Mouse (Mus musculus): Measurements from ENCODE around the gene Spocd1. TPM values are rescaled to one million over a fixed set of nuclear protein-coding genes. Genes with fewer than 3 reads are reported as not detected.
"Not testable (repeated sequence)": the region's sequence is repeated elsewhere in the genome, so short reads cannot be mapped to it uniquely, and the experiment has no call there.

Spocd1 gene
- not detected in 2 replicates for polyA plus RNA-seq (2012; rRNA removed)

- DNase-seq (ENCODE audit: low spot score): no peak
Measured at GRCm38 (mm10) chr4:129928949-129929348, at the start of gene Spocd1. Gene Spocd1, plus strand, starts transcription at chr4:129929249.

DNA sequence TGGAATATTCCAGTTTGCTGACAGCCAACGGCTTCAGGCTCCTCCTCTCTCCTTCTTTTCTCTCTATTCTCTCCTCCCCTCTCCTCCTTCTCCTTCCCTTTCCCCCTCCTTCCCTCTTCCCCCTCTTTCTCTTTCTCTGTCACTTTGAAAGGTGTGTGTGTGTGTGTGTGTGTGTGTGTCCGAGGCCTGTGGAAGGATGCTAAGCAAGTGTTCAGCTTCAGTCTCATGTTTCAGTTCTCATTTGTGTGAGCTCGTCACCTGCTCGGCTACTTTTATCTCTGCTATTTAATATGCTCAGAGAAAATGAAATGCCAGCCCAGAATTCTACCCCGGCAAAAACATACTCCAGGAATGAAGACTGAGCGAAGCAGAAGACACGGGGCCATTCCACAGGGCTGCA, 48.4 kb upstream of the Spocd1 start:
- no peak for DNase-seq (ENCODE audit: low spot score)

DNA sequence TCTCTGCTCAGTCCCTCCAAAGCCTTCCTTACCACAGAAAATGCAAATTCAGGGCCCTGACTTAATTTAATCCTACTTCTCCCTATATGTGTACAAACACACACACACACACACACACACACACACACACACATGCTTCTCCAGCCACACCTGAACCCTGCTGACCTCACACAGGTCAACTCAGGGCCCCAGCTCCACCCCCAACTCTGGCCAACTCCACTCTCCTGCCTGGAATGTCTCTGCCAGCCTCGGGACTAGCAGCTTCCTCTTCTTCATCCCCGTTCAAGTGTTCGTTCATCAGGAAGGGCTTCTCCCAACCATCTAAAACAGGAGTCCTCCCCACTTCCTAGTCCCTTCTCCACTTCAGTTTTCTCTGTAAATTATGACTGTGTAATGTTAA, 47.4 kb upstream of the Spocd1 start:
- no peak for DNase-seq (ENCODE audit: low spot score)

DNA sequence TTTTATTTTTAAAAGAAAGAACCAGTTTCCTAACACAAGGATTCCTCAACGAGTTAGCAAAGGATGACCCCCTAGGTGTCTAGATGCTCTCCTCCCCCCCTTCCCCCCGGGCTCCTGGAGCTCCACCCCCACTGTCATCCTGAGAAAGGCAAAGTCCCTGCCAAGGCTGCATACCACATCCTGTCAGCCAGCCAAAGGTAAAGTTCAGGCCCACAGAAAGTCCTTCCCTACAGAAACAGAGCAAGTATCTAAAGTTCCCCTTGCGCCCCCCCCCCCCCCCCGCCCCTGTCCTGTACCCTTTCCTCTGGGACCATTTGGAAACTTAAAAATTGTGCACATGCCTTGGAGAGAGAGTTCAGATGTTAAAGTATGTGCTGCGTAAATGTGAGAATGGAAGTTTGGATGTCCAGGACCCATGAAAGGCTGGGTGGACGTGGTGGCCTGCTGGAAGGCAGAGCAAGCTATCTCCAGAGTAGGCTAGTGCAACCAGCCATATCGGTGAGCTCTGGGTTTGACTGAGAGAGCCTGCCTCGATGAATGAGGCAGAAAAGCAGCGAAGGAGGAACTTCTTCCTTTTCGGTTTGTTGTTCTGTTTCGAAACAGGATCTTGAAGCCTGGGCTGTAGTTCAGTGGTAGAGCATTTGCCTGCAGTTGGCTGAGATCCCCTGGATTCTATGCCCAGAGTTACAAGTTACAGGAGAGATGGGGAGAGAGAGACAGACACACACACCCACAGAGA, 46.3 kb upstream of the Spocd1 start:
- DNase-seq (ENCODE audit: low spot score): no peak

GRCm38 (mm10) chr4:129884041-129884930, 44.8 kb upstream of the Spocd1 start:
- no peak for DNase-seq (ENCODE audit: low spot score)

DNA sequence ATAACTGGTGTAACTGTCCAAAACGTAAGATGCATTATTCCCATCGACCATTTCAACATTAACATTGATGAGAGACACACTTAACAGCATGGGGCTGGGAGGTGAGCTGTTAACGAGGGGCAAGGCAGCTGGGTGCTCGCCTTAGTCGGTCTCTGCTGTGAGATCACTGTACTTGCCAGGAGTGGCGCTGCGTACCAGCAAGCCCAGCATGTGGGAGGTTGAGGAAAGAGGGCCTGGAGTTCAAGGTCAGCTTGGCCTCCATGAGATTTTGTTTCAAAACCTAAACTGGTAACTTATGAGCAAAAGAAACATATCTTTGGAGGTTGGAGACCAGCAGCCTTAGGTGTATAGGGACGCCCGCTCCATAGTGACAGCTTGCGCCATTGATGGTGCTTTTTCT, 39.4 kb upstream of the Spocd1 start:
- no peak for DNase-seq (ENCODE audit: low spot score)

GRCm38 (mm10) chr4:129890094-129890493, 39.0 kb upstream of the Spocd1 start:
- DNase-seq (ENCODE audit: low spot score): no peak

DNA sequence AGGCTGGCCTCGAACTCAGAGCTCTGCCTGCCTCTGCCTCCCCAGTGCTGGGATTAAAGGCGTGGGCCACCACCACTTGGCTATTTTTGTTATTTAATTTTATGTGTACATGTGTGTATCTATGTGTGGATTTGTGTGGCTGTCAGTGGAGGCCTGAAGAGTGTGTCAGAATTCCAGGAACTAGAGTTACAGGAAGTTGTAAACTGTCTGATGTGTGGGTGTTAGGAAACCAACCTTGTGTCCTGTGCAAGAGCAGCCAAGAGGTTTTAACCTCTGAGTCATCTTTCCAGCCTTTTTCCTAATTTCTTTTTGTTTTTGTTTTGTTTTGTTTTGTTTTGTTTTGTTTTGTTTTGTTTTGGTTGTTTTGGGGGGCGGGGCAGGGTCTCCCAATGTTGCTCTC, 34.2 kb upstream of the Spocd1 start:
- no peak for DNase-seq (ENCODE audit: low spot score)

DNA sequence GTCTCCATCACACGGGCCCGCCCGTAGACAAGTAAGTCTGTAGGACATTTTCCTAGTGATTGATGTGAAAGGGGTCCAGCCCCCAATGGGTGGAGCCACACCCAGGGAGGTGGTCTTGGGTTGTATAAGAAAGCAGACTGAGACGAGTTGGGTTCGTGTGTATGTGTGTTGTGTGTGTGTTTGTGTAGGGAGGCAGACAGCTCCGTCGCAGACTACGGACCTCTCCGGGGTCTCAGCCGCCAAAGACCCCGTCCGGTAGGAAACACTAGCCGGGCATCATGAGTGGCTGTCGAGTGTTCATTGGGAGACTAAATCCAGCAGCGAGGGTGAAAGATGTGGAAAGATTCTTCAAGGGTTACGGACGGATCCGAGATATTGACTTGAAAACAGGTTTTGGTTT, 30.2 kb upstream of the Spocd1 start:
- not testable (repeated sequence) for DNase-seq (ENCODE audit: low spot score)

GRCm38 (mm10) chr4:129902394-129902793, 26.7 kb upstream of the Spocd1 start:
- no peak for DNase-seq (ENCODE audit: low spot score)

DNA sequence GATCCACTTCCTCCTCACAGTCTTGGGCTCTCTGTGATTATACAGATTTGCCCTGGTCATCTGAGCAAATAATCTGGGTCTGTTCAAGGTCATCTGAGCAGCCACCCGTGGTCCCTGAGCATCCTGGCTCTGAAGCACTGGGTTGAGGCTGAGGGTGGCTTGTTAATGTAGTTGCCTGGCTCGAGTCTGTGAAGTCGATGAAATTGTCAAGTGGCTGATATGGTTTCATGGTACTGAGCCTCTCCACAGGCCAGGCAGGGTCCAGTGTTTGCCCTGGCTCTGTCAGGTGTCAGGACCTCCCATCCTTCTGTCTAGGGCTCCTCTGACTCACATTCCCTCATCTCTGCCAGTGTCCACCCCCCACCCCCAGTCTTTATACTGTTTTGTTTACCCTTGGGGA, 25.5 kb upstream of the Spocd1 start:
- DNase-seq (ENCODE audit: low spot score): no peak

- DNase-seq (ENCODE audit: low spot score): no peak
Measured at GRCm38 (mm10) chr4:129905032-129905431, 24.0 kb upstream of the Spocd1 start.

DNA sequence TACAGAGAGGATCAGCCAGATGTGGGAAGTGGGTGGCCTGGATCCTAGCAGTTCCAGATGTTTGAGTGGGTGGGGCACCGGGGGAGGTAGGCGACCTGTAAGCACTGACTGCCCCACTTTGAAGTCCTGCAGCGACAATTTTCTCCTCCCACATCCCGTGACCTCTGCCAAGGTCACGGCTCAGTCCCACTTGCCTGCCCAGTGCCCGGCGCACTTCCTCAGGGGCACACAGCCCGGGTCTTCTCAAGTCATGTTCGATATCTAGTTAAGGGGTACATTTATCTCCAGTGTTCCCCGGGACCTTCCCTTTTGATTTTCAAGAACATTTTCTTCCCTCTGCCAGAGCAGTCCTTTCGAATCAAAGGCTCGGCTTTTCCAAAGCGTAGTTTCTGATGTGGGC, 23.0 kb upstream of the Spocd1 start:
- no peak for DNase-seq (ENCODE audit: low spot score)

- no peak for DNase-seq (ENCODE audit: low spot score)
Measured at GRCm38 (mm10) chr4:129908836-129909235, 20.2 kb upstream of the Spocd1 start.

DNA sequence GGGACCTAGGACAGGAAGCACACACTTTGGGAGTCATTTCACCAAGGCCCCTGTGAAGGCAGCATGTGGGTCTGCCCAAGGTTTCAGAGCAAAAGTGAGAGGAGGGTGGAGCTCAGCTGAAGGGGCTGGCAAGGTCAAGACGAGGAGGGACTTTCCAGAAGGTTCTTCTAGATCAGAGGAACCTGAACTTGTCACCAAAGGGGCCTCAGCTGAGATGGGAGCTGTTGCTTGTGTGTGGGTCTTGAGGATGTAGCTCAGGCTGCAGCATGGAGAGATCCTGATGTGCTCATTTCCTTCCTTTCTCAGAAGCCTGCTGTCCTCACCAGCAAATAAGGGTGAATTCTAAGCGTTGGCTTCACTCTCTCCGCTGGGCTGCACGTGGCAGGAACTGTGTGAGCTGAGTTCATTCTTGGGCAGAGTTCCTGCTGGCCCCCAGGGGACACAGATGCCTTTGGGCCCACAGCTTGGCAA, 19.8 kb upstream of the Spocd1 start:
- no peak for DNase-seq (ENCODE audit: low spot score)

DNA sequence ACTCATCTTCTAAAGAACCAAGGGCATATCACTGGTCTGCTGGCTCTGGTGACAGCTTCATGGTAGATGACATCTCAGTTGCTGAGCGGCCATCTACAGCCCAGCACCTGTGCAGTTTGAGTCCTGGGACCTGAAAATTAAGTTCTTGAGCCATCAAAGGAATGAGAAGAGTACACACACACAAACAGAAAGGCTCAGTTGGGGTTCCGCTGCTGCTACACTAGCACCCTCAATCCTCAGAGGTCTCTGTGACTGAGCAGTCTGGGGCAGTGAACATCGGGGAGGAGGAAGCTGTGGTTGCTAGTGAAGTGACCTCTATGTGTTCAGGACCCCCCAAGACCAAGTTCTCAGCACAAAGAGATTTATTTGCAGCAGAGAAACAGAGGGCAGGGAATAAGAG, 16.1 kb upstream of the Spocd1 start:
- no peak for DNase-seq (ENCODE audit: low spot score)

DNA sequence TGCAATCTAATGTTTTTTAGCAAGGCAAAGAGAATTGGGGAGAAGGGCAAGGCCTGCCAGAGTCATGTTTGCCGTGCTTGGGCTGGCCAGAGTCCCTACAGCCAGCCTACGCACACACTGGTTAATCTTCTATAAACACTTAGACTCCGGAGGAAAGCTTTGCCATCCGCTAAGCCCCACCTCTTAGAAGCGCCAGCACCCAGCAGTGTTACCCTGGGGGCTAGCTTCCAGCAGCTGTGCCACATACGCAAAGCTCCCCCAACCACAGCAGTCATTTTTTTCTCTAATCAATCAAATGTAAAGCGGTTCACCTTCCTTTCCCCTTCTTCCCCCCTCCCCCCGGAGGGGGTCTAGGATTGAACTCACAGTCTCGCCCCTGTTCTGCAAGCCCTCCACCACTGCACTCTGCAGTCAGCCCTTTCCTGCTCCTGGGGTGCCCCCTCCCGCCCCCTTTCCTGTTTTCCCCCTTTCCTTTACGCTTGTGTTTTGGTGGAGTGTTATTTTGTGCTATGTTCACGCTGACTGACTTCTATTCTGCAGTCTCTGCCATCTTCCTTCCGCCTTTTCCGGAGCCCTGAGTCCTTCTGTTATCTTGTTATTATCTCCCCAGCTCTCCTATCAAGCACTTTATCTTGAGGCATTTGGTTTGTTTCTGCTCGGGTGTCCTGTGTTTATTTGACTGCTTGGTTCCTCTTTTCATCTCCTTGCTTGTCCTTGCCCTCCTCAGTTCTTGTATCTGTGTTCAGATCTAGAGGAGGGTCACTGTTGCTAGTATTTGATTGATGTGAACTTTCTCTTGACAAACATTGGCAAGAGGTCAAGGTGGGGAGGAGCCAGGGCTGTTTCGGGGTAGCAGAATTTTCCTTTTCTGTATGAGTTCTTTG, 15.0 kb upstream of the Spocd1 start:
- DNase-seq (ENCODE audit: low spot score): no peak

- no peak for DNase-seq (ENCODE audit: low spot score)
Measured at GRCm38 (mm10) chr4:129914686-129915085, 14.4 kb upstream of the Spocd1 start.

GRCm38 (mm10) chr4:129915349-129915988, 13.6 kb upstream of the Spocd1 start:
- DNase-seq (ENCODE audit: low spot score): no peak

GRCm38 (mm10) chr4:129916159-129916558, 12.9 kb upstream of the Spocd1 start:
- no peak for DNase-seq (ENCODE audit: low spot score)

- DNase-seq (ENCODE audit: low spot score): no peak
Measured at GRCm38 (mm10) chr4:129917016-129917603, 11.9 kb upstream of the Spocd1 start.
